Mouse (Mus musculus): Measurements from ENCODE around the gene Ces3a. TPM values are rescaled to one million over a fixed set of nuclear protein-coding genes. Genes with fewer than 3 reads are reported as not detected.
"Not testable (repeated sequence)": the region's sequence is repeated elsewhere in the genome, so short reads cannot be mapped to it uniquely, and the experiment has no call there.

Gene Ces3a
- under 1 TPM in 1 of 2 experiments, not detected in 1; 0.38 TPM for total RNA-seq (2021)
- long read RNA-seq, experiment 1: 0 reads
- long read RNA-seq, experiment 2, partial matches to known transcripts: 0 of 1 reads
- long read RNA-seq, experiment 2, other reads (novel, unspliced or antisense): 1 of 1 reads

DNA sequence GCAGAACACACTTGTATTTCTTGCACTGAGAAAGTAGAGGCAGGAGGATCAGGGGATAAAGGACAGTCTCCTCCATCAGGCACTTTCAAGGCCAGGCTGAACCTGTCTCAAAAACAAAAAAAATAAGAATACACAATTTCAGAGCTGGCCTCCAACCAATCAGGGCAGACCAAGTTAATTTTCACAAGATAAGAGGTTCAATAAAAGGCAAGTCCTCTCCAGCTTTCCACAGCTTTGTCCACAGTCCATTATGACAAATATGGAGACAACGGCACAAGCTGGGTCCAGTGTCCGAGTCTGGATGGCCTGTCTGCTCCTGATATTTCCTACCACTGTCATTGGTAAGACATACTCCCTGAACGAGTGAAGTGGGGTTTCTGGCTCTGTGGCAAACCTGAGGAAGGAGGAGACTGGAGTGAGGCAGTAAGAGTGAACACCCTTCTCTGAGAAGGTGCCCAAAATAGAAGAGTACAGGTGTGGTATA is at the start of gene Ces3a:
Ces3a (plus strand) TSS at position 231 of the 484 bp plus-strand sequence.
- intact Hi-C loops (cut with DNase I): no loop called here
- no peak for DNase-seq

DNA sequence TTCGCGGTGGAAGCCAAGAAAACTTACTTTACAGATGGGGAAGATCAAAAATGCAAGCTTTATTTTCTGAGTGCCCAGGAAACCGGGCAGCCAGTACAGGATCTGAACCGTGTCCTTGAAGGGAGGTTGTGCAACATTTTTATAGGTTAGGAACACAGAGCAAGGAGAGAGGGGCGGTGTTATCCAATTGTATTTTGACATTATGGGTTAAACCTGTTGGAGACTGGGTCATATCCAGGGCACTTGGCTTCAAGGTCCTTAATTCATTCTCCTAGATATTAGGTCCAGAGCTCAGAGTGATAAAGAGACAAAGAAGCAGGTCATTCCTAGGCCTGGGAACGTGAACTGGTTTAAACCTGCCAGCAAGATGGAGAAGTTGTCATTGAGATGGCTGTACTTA is 49.2 kb upstream of the Ces3a start:
- DNase-seq: no peak
- intact Hi-C loops (cut with DNase I): no loop called here

DNA sequence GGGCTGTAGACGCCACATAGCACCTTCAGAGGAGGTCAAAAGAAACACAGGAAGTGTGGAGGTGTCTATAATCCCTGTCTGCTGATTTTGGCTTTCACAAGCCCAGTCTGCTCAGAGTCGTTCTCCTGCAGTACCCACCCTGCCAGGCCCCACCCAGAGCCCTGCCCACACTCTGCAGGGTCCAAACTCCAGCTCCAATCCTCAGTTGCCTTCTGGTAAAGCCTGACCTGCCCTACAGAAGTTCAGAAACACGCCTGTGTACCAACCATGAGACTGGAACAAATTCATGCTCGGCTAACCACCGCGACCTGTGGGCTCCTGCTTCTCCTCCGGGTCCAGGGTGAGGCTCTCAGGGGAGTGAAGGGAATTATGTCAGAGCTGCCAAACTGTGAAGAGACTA is 47.8 kb upstream of the Ces3a start, which contains the start of gene Ces2h:
Ces2h (plus strand) TSS at position 268 of the 400 bp plus-strand sequence.
- DNase-seq: no peak
- intact Hi-C loops (cut with DNase I): no loop called here

DNA sequence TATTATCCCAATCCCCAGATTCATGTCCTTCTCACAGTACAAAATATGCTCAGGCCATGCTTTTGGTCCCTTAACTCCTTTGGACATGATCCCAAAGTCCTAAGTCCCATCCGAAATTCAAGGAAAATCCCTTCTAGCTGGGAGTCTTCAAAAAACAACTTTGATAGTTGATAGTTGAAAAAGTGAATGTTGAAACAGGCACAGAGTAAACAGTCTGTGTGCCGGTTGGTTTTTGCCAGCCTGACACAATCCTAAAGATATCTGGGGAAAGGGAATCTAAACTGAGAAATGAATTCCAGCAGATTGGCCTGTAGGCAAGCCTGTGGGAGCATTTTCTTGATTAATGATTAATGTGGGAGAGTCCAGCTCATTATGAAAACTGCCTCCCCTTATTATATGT is 38.4 kb upstream of the Ces3a start:
- intact Hi-C loops (cut with DNase I): loop anchor here (10.0 kb wide), 1 partner anchor 355 kb away; no protein-coding TSS in a partner anchor

DNA sequence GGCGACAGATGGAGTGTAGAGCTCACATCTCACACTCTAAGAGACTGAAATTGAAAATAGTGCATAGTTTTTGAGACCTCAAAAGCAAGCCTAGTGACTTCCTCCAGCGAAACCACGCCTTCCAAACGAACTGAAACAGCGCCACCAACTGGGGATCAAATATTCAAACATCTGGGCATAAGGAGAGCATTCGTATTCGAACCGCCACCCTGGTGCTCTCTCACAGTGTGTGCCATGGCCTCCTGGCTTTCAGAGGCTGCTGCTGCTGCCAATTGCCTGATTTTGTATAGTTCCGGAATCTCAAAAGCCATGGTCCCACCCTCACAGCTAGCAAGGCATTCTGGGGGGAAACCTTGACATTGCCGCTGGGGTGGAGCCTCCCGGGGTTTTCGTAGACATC is 37.3 kb upstream of the Ces3a start:
- no peak for DNase-seq
- intact Hi-C loops (cut with DNase I): loop anchor here (10.0 kb wide), 1 partner anchor 356 kb away; no protein-coding TSS in a partner anchor

More for the DNA sequence above, 38.4 kb upstream of the Ces3a start:
- DNase-seq: no peak

DNA sequence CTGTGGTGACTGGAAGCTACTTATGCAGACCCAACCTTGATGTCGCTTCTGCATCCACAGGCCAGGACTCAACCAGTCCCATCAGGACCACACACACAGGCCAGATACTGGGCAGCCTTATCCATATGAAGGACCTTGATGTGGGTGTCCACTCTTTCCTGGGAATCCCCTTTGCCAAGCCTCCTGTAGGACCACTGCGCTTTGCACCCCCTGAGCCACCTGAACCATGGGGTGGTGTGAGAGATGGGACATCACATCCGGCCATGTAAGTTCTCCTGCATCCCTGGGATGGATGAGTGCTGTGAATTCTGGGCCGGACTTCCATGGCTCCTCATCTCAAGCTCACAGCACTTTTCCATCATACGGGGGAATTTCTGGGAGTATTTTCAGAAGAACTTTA is 34.0 kb upstream of the Ces3a start:
- intact Hi-C loops (cut with DNase I): loop anchor here (10.0 kb wide), 1 partner anchor 360 kb away; no protein-coding TSS in a partner anchor

DNA sequence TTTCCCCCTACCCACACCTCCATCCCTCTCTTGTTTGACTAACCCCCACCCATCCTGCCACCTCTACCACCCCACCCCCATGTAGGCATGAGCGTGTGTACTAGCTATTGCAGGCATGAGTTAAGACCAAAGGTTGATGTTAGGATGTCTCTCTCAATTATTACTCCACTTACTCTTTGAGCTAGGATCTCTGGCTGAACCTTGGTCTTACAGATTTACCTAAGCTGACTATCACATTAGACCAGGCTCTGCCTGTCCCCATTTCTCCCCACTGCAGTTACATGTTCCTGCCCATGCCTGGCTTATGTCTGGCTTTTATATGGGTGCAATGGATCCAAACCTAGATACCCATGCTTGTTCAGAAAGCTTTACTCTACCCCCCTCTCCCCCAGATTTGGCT is 26.4 kb upstream of the Ces3a start:
- intact Hi-C loops (cut with DNase I): no loop called here

More for the DNA sequence above, 34.0 kb upstream of the Ces3a start:
- DNase-seq: no peak

DNA sequence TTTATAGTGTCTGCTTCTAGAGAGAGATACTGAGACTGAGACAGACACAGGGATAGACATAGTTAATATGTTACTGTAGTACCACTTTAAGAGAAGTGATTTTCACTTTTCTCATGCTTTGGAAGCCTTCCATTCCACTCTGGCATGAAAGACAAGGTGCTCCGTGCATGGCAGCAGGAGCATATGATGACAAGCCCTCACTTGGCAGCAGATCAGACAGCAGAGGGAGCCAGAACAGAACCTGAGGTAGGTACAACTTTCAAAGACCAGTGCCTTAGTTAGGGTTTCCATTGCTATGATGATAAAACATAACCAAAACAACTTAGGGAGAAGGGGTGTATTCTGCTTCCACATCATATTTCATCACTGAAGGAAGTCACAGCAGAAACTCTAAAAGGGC is 25.3 kb upstream of the Ces3a start:
- DNase-seq: no peak
- intact Hi-C loops (cut with DNase I): no loop called here

More for the DNA sequence above, 26.4 kb upstream of the Ces3a start:
- DNase-seq: no peak

DNA sequence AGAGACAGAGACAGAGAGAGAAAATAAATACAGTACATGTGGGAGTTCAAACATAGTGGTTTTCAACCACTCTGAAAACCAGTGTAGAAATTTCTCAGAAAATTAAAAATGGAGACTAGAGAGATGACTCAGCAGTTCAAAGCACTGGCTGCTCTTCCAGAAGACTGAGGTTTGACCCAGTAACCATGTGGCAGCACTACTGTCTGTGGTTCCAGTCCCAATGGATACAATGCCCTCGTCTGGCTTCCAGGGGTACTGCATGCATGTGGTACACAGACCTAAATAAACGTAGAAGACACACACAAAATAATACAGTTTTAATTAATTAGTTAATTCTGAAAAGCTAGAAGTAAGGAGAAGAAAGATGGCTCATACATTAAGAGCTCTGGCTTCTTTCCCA is 23.4 kb upstream of the Ces3a start:
- no peak for DNase-seq
- intact Hi-C loops (cut with DNase I): no loop called here

DNA sequence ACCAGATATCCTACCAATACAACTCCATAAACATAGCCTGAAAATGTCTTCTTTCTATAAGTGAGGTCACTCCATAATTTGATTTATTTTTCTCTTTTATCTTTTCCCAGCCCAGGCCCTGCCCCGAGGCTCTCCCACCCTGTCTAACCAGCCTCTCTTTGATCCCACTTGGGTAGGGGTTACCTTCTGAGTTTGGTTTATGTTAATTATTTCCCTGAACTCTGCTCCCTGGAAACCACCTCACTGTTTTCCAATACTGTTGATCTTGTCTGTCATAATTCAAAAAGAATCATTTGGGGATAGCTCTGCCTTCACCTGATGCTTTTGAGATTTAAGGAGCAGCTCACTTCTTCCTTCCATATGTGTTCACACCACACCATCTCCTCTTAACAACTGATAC is 4.9 kb upstream of the Ces3a start:
- intact Hi-C loops (cut with DNase I): no loop called here
- no peak for DNase-seq

DNA sequence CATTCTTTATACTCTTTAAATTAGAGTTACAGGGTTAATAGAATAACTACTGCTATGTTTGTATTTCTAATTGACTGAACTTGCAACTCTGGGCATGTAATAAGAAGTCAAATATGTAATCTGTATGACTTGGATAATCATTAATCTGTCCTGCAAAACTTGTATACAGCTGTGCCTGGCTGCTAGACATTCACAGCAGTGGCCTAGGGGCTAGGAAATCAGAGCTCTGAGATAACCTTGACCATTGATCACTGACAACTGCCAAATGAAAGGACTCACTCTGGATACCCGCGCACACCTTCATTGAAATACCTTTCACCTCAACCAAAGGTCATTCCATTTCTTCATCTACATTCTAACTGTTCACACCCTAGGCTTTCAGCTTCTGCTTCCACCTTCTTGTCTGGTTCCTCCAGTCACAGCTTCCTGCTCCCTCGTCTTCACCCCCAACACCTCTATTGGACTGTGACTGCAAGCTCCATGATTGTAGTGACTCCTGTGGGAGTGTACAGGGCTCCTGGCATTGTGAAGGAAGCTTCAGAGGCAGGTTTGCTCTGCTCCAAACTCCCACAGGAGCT is 2.5 kb upstream of the Ces3a start:
- intact Hi-C loops (cut with DNase I): no loop called here
- DNase-seq: no peak

DNA sequence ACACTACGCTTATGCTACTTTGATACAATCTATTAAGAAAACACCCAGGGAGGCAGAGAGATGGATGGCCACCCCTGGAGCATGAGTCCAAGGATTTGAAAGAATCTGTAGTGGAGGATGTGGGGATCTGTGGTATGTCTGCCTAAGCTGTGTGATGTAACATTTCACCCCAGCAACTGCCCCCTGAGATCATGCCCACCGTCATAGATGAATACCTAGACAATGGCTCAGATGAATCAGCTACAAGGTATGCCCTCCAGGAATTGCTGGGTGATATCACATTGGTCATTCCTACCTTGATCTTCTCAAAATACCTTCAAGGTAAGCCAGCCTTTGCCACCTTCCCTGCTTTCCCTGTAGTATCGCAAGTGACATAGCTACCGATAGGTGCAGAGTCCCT is 7.8 kb downstream of the Ces3a start:
- intact Hi-C loops (cut with DNase I): no loop called here
- DNase-seq: no peak

DNA sequence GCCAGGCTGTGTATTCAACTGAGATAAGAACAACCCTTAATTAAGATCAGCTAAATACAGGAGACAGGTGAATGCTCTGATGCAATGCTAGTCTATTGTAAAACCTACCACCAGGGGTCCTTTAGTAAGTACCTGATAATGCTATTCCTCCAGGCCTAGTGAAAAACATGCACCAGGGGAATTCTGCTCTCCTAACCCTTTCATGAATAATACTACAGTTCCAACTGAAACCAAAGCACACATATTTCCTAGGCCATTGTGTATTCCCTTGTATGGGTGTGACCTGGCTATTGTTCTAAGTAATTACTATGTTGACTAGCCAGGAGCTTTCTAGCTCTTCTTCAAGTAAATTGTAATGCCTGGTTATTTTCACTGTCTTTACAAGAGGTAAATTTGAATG is 11.7 kb downstream of the Ces3a start:
- no peak for DNase-seq
- intact Hi-C loops (cut with DNase I): no loop called here

DNA sequence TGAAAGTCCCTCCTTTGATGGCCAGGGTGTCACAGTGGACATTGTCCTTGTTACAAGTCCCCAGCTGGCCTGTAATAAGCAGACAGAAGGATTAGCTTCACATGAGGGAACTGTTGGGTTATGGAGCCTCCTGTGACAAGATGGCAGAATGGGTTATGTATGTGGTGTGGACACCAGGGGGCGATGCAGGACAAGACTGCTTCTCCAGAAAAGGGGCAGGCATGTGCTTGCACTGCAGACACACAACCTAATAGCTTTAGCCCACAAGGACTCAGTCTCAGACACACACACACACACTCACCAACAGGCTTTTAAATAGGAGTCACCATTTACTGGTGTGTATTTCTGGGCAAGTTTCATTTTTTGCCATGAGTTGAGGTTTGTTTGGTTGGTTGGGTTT is 18.4 kb downstream of the Ces3a start:
- intact Hi-C loops (cut with DNase I): no loop called here
- DNase-seq: no peak

DNA sequence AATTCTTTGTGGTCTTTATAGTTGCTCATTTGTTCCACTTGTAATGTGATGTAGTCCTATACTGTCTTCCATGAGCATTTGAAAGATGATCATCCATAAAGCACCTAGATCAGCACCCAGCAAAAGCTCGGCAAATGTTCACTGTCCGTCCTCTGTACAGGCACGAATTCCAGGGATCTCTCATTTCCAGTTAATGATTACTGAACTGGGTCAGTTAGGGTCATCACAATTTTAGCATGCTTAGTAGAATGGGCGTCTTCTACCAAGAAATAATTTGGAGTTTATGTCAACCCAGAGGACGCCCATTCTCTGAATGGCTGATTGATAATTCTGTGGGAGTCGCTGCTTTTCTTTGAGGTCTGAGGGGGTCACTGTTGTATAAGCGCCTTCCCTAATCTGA is 19.5 kb downstream of the Ces3a start:
- intact Hi-C loops (cut with DNase I); DNase-seq: not testable (repeated sequence)

DNA sequence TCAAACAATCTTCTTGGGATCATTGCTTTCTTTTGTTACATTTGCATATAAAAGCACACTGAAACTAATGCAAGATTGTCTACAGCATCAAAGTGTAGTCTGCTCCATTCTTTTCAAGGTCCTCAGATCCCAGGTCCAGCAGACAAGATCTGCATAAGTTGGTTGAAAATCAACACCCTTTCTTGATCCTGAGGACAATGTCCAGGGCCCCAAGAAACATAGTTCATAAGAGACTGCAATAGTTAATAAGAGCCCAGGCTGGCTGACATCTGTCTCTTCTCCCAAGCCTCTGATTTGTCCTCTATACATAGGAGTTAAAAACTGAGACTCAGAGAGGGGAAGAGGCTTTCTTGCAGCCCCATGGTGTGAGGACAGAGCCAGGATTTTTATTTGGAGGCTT is 20.6 kb downstream of the Ces3a start:
- DNase-seq: no peak
- intact Hi-C loops (cut with DNase I): no loop called here

DNA sequence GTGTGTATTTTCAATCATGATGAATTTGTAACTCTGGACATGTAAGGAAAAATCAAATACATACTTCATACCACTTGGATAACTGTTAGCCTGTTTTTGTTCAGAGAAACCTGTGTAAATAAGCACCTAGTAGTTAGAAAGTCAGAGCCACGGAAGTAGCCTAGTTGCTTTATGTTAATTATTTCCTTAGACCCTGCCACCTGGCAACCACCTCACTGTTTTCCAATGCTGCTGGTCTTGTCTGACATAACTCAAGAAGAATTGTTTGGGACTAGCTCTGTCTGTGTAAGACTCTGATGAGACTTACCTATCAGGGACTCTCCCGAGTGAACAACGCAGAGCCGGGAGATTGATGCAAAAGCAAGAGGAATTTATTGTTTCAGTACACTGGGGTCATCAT is 28.2 kb downstream of the Ces3a start:
- DNase-seq: no peak
- intact Hi-C loops (cut with DNase I): no loop called here

DNA sequence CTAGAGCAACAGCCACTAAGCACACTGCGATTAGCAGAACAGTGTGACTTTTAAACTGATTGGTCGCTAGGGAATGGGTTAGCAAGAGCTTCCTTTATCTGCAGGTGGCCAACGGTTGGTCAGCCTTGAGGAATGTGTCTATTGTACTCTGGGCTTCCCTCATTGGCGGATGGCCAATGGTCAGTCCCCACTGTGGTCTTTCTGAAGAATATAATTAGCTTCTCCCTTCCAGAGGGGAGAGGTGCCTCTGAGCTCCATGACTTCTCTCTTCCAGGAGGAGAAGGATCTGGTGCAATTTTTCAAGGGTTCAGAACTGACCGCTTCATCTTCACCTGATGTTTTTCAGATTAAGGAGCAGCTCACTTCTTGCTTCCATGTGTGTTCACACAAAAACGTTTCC is 28.7 kb downstream of the Ces3a start:
- intact Hi-C loops (cut with DNase I): no loop called here
- no peak for DNase-seq

DNA sequence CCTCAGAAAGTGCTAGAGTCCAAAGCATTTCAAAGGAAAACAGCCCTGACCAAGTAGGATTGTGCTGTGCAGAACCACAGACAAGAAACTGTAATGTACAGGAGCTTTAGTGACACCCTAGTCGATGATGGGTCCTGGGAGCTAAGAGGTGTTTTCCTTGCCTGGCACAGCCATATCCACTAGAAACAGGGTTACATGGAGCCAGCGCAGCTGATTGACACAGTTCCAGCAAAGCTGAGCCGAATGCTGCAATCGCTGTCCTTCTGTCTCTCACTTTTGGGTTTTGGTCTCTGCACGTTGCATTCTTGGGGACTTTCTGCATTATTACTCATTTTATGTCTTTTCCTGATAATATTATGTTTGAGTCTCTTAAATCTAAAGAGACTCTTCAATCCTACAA is 30.2 kb downstream of the Ces3a start:
- intact Hi-C loops (cut with DNase I): no loop called here
- DNase-seq: no peak

DNA sequence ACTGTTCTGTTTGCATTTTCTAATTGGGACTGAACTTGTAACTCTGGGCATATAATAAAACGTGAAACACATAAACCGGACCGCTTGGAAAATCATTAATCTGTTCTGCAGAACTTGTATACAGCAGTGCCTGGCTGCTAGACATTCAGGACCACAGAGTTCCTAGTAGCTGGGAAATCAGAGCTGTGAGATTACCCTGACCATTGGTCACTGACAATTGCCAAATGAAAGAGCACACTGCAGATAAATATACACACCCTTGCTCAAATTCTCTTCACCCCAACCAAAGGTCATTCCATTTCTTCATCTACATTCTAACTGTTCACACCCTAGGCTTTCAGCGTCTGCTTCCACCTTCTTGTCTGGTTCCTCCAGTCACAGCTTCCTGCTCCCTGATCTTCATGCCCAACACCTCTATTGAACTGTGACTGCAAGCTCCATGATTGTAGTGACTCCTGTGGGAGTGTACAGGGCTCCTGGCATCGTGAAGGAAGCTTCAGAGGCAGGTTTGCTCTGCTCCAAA is 32.5 kb downstream of the Ces3a start:
- intact Hi-C loops (cut with DNase I): no loop called here
- no peak for DNase-seq

DNA sequence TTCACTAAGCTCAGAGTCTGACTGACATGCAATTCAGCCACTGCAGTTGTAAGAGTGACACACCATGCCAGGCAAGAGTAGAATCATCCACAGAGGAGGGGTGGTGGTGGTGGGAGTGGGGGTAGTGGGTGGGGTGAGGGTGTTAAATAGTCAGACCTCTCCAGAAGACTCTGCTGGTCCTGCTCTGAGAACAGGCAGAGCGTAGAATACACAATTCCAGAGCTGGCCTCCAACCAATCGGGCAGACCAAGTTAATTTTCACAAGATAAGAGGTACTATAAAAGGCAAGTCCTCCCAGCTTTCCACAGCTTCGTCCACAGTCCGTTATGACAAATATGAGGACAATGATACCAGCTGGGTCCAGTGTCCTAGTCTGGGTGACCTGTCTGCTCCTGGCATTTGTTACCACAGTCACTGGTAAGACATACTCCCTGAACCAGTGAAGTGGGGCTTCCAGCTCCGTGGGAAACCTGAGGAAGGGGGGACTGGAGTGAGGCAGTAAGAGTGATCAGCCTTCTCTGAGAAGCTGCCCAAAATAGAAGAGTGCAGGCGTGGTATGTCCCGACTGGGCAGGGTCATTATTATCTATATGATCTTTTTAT is 35.1 kb downstream of the Ces3a start, which contains the start of gene Ces3b:
Ces3b (plus strand) TSS at position 305 of the 602 bp plus-strand sequence.
- intact Hi-C loops (cut with DNase I): no loop called here
- no peak for DNase-seq

DNA sequence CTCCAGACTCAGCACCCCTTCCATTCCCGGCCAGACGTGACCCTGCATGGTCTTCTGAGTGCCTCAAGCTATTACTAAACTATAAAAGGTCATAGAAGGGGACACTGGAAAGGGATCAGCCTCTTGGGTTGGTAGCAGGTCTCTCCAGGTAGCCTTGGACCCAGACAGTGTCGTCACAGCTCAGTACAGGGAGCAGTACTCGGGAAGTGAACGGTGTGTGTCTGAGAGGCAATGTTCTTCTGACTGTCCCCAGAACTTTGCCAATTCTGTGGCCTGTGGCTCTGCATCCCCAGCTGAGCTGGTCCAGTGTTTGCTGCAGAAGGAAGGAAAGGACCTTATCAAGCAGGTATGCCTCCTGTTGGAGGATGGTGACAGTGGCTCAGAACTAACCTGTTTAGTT is 39.8 kb downstream of the Ces3a start:
- DNase-seq; intact Hi-C loops (cut with DNase I): not testable (repeated sequence)

Measured in gastrocnemius, postnatal 36 days (tissue).